Mouse (Mus musculus) adrenal gland, postnatal 25 days (tissue): Measurements from ENCODE around the gene Bcas3. TPM values are rescaled to one million over a fixed set of nuclear protein-coding genes. Genes with fewer than 3 reads are reported as not detected.

Experiments
- DNase-seq: peaks from one replicate; pipeline ENCODE4 v3.0.0; 2021; ENCODE audit warnings: mixed read lengths
- total RNA-seq: library from RNA; stranded (reverse); gene quantifications from 2 replicates; pipeline ENCODE4 v1.2.3, GENCODE M21; 2021

The Bcas3 gene
- total RNA-seq, 1 experiment from 2014 or later: 55.9 TPM

DNA sequence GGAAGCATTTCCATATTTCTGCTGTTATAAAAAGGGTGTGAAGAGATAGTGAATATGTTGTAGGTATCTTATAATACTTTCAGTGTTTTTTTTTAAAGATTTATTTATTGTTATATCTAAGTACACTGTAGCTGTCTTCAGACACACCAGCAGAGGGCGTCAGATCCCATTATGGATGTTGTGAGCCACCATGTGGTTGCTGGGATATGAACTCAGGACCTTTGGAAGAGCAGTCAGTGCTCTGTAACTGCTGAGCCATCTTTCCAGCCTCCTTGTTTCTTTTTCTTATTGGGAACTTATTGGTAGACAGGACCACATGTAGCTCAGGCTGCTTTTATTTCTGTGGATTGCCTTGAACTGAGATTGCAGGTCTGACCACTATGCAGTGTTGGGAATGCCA, 27.1 kb downstream of the Bcas3 start:
- DNase-seq: no peak

GRCm38 (mm10) chr11:85382055-85382454, 29.1 kb downstream of the Bcas3 start:
- peak; percentile 64 for DNase-seq

DNA sequence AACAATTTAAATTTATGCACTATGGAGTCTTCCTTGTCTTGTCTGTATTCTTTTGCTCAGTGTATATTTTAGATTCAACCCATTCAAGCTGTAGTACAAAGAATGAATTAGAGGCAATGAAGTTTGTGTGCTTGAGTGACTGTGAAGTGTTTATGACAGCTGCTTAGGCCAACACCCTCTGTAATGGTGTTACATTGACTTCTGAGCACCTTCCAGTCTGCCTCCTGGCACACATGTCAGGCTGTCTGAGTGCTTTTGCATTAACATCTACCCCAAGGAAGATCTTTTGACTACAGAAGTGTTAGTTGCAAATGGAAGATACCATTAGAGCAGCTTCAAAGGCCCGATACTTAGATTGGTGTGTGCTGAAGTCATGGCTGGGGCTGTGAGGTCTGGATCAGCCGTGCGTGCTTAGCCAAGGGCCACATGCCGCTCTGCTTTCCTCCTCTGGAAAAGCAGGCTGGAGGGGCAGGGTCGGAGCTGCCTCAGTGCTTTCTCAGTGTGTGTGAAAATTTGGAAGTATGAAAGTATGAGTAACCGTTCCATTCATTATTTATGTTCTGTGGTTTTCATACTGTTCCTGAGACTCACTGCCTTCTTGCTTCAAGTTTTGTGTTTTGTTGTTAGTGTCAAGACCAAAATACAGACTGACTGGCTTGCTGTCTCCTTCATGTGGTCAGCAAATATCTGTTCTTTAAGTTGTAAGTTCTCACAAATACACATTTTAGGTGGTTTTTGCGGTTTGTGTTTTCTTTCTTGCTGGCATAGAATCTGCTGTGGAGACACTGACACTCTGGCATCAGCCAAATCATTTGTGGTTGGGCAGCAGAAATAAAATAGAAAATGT, 31.2 kb downstream of the Bcas3 start:
- DNase-seq: no peak

GRCm38 (mm10) chr11:85392179-85392863, 39.4 kb downstream of the Bcas3 start:
- DNase-seq: no peak

DNA sequence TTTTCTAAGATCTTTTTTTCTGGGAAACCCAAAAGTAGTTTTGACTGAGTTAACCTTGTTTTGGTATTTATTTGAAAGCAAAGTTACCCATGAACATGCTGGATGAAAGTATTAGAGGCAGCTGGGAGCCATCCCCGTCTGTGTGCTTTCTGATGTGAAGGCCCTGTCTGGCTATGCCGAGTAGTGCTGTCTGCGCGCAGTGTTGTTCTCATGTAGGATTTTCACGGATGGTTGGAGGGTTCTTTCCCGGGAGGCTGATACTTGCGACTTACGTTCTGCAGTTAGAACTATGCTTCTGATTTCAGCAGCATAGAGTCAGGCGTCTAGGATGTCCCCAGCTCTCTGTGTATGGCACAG, 39.9 kb downstream of the Bcas3 start:
- DNase-seq: no peak

DNA sequence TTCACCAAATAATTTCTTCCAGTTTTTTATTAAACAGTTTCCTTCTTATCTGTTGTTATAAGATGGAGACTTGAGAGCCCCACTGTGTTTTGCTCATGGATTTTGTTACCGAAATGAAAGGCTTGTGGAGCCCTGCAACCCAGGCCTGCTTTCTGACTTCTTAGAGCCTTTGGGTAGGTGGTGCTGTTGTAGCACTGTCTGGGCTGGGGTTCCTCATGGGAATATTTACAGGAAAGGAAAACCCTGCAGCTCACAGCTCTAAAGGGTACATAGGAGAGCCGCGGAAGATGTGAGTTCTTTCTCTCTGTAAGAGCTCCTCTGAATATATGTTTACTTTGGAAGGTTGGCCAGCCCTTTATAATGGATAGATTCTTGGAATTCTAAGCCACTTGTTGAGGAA, 41.0 kb downstream of the Bcas3 start:
- DNase-seq: no peak

DNA sequence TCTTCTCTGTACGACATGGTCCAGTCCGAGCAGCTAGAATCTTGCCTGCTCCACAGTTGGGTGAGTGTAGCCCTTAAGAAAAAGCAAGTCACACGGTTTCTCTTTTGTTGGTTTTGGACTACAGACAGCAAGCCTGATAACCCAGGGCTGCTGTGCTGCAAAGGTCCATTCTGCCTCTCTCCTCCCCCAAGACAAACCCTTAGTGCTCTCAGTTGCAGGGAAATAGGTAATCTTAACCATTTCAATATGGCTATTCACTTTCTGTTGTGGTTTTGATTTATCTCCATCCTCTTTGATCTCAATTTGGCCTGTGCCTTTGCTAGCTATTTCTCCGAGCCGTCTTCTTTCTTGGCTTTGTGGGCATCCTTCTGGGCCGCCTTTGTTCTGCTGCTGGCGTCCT, 42.4 kb downstream of the Bcas3 start:
- no peak for DNase-seq

DNA sequence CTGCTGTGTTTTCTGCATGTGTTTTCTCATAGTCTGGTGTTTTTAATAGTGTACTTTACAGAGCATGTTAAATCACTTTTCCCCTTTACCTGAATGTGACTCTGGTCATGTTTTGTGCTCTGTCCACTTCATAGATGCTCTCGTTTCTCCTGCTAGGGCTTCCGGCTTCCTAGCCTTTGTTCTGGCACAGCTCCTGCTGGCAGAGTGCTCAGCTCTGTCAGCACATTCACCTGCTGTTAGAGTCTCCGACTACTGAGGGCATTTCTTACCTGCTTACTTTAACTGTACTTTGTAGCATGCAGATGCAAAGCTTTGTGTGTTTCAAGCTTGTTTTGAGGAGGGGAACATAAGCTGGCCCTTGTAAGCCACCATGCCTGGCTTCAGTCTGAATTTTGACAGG, 53.6 kb downstream of the Bcas3 start:
- no peak for DNase-seq

GRCm38 (mm10) chr11:85407700-85408099, 54.7 kb downstream of the Bcas3 start:
- DNase-seq: no peak

DNA sequence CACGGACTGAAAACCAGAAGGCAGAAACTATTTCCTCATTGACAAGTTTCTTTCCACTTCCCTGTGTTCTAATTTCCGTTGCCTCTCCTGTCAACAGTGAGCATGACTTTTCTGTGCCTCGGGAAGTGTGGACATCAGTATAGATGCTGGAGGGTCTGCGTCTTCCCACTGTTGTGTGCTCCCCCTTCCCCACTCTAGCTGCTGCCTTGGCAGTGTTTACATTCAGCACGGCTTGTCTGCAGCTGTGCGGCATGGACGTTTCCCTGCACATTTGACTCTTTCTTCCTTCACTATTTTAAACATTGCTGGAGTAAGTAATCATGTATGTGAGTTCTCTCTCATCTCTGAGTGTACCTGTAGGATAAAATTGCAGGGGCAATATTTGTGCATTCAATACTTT, 59.4 kb downstream of the Bcas3 start:
- no peak for DNase-seq

GRCm38 (mm10) chr11:85414476-85414875, 61.5 kb downstream of the Bcas3 start:
- DNase-seq: no peak

DNA sequence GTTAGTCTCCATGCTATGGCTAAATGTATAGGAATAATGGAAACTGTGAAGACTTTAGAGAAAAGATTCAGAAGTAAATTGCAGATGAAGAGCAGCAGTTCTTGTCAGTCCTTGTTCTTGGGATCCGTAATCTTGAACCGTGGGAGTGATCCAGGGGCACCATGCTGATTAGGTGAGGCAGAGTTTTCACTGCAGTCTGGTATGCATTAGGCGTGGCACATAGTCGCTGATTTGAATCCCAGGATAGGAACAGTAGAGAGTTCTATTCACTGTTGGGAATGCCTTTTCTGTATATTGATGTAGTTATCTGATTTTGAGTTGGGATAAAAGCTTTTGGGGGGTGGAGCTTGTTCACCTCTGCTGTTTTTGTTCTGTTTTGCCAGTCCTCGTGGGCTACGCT, 74.4 kb downstream of the Bcas3 start:
- DNase-seq: no peak

- no peak for DNase-seq
These were observed 75.3 kb downstream of the Bcas3 start for GRCm38 (mm10) chr11:85428227-85428626.

GRCm38 (mm10) chr11:85430743-85431448, 77.9 kb downstream of the Bcas3 start:
- DNase-seq: no peak

GRCm38 (mm10) chr11:85447375-85447774, 94.4 kb downstream of the Bcas3 start:
- DNase-seq: no peak

GRCm38 (mm10) chr11:85453598-85454304, 100.8 kb downstream of the Bcas3 start:
- DNase-seq: no peak

DNA sequence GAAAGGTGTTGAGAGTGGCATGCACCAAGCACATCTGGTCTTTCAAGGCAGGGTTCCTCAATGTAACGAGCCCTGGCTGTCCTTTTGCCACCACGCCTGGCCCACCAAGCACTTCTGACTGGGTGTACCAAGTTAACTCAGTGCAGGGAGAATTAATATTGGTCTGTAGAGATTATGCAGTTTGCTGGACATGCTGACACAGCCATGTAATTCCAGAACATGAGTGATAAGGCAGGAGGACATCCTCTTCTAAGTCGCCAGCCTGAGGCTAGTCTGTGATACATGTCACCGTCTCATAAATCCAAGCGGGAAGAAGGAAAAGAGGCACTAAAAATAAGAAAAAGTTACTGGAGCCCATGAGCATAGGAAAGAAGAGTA, 101.3 kb downstream of the Bcas3 start:
- DNase-seq: no peak

DNA sequence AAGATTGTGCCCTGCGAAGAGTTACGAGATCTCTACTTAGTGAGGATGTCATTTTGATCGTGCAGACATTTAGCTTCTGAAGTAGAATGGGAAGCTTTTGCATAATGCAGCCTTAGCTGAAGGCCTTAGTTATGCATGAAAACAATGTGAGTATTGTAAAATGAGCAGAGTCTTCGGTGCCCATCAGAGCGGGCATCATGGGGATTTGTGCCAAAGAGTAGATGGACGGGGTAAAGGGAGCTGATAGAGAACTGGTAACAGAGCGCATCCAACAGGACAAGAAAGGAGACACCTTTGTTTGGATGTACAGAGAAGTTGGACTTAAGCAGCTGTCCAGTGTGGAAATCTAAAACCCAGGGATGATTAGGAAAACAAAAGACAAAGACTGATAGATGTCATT, 108.6 kb downstream of the Bcas3 start:
- DNase-seq: no peak

GRCm38 (mm10) chr11:85469526-85469925, 116.6 kb downstream of the Bcas3 start:
- DNase-seq: no peak

DNA sequence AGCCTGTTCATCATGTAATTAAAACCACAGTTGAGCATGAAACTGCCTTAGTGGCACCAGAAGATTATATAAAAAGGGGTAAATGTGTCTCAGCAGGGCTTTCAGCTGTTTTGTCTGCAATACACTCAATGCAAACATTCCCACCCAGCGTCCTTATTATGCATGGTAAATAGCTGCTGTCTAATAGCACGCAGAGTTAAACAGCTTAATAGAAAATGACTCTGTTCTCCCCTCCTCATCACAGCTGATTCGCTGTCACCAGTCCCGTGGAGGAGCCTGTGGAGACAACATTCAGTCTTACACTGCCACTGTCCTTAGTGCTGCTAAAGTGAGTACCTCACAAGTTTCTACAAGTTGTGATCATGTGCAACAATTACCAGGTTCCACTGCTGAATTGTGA, 117.5 kb downstream of the Bcas3 start:
- no peak for DNase-seq

DNA sequence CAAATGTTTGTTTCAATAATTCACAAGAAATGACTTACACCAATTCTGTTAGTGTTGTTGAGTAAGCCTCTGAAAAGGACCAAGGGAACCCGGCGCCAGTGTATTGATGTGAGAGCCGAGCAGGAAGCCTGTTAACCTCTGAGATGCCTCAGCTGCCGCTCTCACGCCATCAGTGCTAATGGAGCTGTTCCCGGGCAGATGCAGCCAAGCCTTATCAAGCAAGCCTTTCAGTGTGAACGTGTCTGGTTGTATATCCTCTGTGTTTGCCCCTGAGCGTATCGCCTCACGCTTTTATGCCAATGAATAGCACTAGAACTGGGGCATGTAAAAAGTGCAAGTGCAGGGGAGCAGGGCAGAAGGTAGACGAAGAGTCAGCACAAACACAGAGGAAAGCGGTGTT, 121.4 kb downstream of the Bcas3 start:
- DNase-seq: no peak

GRCm38 (mm10) chr11:85482737-85483467, 129.9 kb downstream of the Bcas3 start:
- peak; percentile 9 for DNase-seq
